Mouse (Mus musculus) spleen, postnatal 0 days (tissue): Measurements from ENCODE around the gene Hectd2. TPM values are rescaled to one million over a fixed set of nuclear protein-coding genes. Genes with fewer than 3 reads are reported as not detected.

Experiments
- polyA plus RNA-seq: library from polyadenylated mRNA; unstranded; fragments of >200 nt; fragmentation: Nextera tagmentation; extraction: Ambion mirVana; gene quantifications from 2 replicates; pipeline ENCODE4 v1.2.1, GENCODE M21; 2015

Hectd2 gene
- 0.60 and 0.84 TPM in 2 replicates for polyA plus RNA-seq

GRCm38 (mm10) chr19:36554046-36554784, at the start of gene Hectd2:
TSS of gene Hectd2 (plus strand) at chr19:36554639.

Other genes with a start within 250 kb of the Hectd2 start
- 26.5 and 27.3 TPM in 2 replicates for gene Pcgf5, start 206.3 kb upstream of the Hectd2 start, polyA plus RNA-seq
- 3.4 and 3.8 TPM in 2 replicates for gene Ppp1r3c, start 182.0 kb downstream of the Hectd2 start, polyA plus RNA-seq